Mouse (Mus musculus) small intestine, adult 2 months (tissue): ENCODE results near the gene Syne4. TPM values are rescaled to one million over a fixed set of nuclear protein-coding genes. Genes with fewer than 3 reads are reported as not detected.

Experiments used
- H3K27ac ChIP-seq: fragments of 200-500 bp; 2 replicates; pipeline ENCODE4 v1.5.1; 2012; ENCODE audit warnings: low read depth, low read length, control low read depth, inconsistent platforms; ENCODE audit not compliant: insufficient read depth
- H3K27me3 ChIP-seq: fragments of 200-500 bp; 2 replicates; pipeline ENCODE4 v1.6.1; 2012; ENCODE audit warnings: mild to moderate bottlenecking, moderate library complexity, low read length, inconsistent platforms; ENCODE audit not compliant: control insufficient read depth, insufficient read depth
- H3K36me3 ChIP-seq: fragments of 200-500 bp; 2 replicates; pipeline ENCODE4 v1.6.1; 2012; ENCODE audit warnings: mild to moderate bottlenecking, low read length, control low read depth, inconsistent platforms; ENCODE audit not compliant: control insufficient read depth, insufficient read depth
- H3K4me1 ChIP-seq: fragments of 200-500 bp; 2 replicates; pipeline ENCODE4 v1.6.1; 2012; ENCODE audit warnings: low read length, inconsistent platforms, mixed read lengths; ENCODE audit not compliant: control insufficient read depth, insufficient read depth, insufficient read length
- H3K4me3 ChIP-seq: fragments of 200-500 bp; 2 replicates; pipeline ENCODE4 v1.5.1; 2012; ENCODE audit warnings: low read depth, mild to moderate bottlenecking, control low read depth, inconsistent platforms, low read length, moderate library complexity
- CTCF ChIP-seq: fragments of 200-500 bp; IDR thresholded peaks from 2 replicates; pipeline ENCODE4 v1.5.1; 2012; ENCODE audit warnings: low read depth, mild to moderate bottlenecking, control low read depth, inconsistent platforms, low read length, moderate library complexity, mixed read lengths; ENCODE audit not compliant: insufficient replicate concordance, insufficient read length; ENCODE audit errors: extremely low read depth
- POLR2A ChIP-seq: fragments of 200-500 bp; IDR thresholded peaks from 2 replicates; pipeline ENCODE4 v1.6.1; 2012; ENCODE audit warnings: low read depth, mild to moderate bottlenecking, control low read depth, inconsistent platforms, low read length, moderate library complexity
- WGBS: fragments of 180-500 bp; shearing (Covaris S2); methylation state at CpG from one replicate; pipeline ENCODE4 v1.1.7; 2018; 5-methylcytosine and 5-hydroxymethylcytosine counted together
- polyA plus RNA-seq: library from polyadenylated mRNA; depleted of rRNA; stranded (reverse); fragments of >200 nt; gene quantifications from 2 replicates; pipeline ENCODE4 v1.2.3, GENCODE M21; 2012

Syne4 gene
- polyA plus RNA-seq, 1 experiment: 13.5 TPM

DNA sequence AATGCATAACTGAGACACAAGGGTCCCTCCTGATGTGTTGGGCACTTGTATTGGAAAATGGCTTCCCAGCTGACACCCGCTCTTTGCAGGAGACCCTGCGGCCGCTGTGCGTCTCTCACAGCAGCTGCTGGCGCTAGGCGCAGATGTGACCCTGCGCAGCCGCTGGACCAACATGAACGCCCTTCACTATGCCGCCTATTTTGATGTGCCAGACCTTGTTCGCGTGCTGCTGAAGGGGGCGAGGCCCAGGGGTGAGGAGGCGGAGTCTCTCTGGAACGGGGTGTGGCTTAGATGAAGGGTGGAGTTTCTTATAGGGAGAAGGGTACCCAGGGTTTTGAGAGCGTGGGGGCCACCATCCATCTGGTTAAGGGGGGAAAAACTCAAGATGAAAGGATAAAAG lies 17.3 kb upstream of the Syne4 start:
- no peak for TF ChIP-seq POLR2A
- no peak for TF ChIP-seq CTCF

DNA sequence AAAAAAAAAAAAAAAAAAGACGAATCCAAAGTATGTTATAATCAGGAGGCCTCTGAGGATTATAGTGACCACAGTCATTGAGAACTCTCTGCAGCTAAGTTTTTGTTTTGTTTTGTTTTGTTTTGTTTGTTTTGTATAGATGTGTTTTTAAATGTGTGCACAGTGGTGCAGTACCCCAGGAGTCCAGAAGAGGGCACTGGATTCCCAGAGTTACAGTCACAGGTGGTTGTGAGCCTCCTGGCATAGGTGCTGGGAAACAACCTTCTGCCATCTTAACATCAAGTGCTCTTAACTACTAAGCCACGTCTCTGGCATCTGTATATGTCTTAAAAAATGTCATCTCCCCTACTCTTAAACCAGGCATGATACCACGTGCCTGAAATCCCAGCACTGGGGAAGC lies 13.7 kb upstream of the Syne4 start:
- Histone ChIP-seq H3K4me1 (no peaks in the 10 kb centered on the region), H3K27me3 (no peaks in the 10 kb centered on the region), H3K27ac (no peak overlapping the region), H3K4me3 (no peak overlapping the region), H3K36me3 (no peaks in the 10 kb centered on the region)
- WGBS: 41% methylated on average over 3 of the region's 3 CpGs
- peak; percentile 69; the same call in 1 of the 2 replicates for TF ChIP-seq CTCF
- TF ChIP-seq POLR2A: no peak

More for the DNA sequence above, 17.3 kb upstream of the Syne4 start:
- 80% methylated on average over 16 of the region's 16 CpGs for WGBS
- Histone ChIP-seq H3K27ac (no peak overlapping the region), H3K4me3 (no peak overlapping the region), H3K27me3 (no peaks in the 10 kb centered on the region), H3K36me3 (no peaks in the 10 kb centered on the region), H3K4me1 (no peaks in the 10 kb centered on the region)

DNA sequence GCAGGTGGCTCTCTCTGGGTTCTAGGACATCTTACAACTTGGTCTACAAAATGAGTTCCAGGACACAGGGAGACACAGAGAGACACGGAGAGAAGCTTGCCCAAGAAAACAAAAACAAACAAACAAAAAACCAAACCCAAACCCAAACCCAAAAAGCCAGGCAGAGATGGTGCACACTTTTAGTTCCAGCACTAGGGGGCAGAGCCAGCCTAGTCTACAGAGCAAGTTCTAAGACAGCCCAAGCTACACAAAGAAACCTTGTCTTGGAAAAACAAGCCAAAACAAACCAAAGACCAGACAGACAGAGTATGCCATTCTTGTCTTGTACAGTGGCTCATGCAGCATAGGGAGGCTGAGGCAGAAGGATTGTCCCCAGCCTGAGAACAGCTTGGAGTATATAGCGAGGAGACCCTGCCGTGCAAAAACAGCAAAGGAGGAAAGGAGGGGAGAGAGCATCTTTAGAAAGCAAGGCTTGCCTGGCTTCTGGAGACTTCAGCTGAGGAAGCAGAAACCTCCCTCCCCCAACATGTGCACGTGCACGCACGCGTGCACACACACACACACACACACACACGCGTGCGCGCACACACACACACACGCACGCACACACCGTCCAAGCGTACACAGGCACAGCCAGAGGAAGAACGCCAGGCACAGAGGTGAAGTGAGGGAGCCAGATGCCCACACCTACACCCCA lies 8.4 kb upstream of the Syne4 start:
- 82% methylated on average over 16 of the region's 16 CpGs for WGBS

DNA sequence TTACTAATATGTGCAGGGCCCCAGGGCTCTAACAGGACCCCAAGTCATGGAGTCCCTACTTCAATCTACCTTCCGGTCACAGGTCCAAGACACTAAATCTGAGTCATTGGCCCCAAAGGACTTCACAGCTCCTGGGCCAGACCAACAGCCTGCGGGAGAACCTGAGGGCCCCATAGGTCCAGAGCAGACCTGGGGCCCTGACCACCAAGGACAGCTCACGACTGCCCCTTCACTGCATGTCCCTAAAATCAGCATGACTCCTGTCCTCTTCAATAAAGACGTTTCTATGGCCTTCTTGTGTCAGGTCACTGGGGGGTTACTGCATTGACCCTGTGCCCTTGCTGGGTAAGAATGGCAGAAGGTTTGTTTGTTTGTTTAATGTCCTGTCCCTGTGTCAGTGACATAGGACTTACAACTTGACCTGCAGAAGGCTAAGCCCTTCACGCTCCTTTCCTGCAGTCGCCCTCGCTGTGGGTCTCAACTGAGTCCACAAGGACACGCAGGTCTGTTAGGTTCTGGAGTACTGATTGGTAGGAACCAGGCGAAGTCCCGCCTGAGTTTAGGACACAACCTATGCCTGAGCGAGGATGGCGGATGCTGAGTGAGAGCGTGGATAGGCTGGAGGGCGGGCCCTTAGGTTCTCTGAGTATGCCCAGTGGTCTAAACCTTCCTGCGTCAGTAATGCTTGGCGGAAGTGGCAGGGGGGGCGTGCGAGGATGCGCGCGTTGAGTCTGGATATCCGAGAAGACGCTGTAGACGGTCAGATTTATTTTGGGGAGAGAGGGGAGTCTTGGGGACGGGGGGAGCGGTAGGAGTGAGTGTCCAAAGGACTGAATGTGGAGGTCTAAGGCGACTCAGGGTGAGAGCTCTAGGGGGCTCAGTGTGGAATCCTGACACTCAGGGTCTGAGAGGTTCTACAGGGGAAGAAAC lies 6.3 kb upstream of the Syne4 start, which contains the start of gene Alkbh6:
Gene Alkbh6 (plus strand): TSS at position 642 of the 930 bp plus-strand sequence.
- H3K27me3 ChIP-seq: no peaks in the 10 kb centered on the region
- H3K4me3 ChIP-seq: peak within 1 kb of the TSS; percentile 78
- TF ChIP-seq POLR2A: peak; percentile 58; the same call in 1 of the 2 replicates
- peak; percentile 14; the same call in 1 of the 2 replicates for TF ChIP-seq CTCF
- WGBS: 6% methylated on average over 27 of the region's 27 CpGs
- H3K4me1 ChIP-seq: peaks cover 13% of the 10 kb centered on the region
- peak within 1 kb of the TSS; percentile 31 for H3K27ac ChIP-seq
- H3K36me3 ChIP-seq: peaks cover 4% of the 10 kb centered on the region; the same call in 1 of the 2 replicates

More for the DNA sequence above, 8.4 kb upstream of the Syne4 start:
- Histone ChIP-seq H3K4me1 (peaks cover 13% of the 10 kb centered on the region), H3K4me3 (no peak overlapping the region), H3K36me3 (no peaks in the 10 kb centered on the region), H3K27ac (no peak overlapping the region), H3K27me3 (no peaks in the 10 kb centered on the region)
- TF ChIP-seq POLR2A: no peak
- TF ChIP-seq CTCF: no peak

DNA sequence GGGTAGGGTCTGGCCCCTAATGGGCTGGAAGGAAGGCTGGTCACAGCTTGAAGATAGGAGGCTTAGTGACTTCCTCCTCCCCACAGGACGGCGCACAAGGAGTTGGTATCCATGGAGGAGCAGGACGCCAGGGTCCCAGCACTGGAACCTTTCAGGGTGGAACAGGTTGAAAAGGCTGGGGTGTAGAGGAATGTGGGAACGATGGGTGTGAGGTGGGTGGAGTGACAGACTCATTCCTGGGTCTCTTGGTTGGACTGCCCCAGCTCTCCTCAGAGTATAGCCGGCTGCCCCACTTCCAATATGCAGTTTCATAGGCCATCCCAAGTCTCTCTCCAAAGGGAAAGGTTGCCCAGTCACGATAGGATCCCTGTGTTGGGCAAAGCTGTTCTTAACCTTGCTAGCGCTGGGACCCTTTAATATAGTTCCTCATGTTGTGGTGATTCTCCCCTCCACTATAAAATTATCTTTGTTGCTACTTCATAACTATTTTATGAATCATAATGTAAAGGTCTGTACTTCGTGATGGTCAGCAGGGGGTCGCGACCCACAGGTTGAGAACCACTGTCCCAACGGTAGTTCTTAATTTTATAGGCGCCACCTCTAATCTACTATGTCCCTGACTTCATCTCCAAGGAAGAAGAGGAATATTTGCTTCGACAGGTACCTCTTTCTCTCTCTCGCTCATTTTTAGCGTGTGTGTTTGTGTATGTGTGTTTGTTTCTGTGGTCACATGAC lies 5.0 kb upstream of the Syne4 start:
- Histone ChIP-seq H3K27ac (no peak overlapping the region), H3K36me3 (peaks cover 4% of the 10 kb centered on the region; the same call in 1 of the 2 replicates), H3K27me3 (no peaks in the 10 kb centered on the region), H3K4me3 (peak overlapping the region; percentile 78), H3K4me1 (peaks cover 15% of the 10 kb centered on the region)
- TF ChIP-seq CTCF (no peak), POLR2A (no peak)
- 51% methylated on average over 15 of the region's 15 CpGs for WGBS

DNA sequence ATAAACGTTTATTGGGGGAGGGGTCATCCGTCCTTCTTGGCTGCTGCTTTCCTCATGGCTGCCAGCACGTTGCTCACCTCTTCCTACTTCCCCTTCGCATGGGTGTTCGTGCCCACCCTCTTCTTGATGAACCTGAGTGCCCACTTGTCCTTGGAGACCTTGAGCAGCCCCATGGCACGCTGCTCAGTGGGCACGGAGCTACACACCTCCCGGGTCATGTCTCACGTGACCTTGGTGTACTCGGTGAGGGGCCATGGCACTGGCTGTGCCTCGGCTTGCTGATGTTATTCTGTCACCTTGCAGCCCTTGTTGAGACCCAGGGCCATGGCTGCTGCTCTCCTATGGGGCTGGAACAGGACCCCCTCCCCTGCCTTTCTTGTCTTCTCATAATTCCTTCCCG lies 4.5 kb upstream of the Syne4 start:
- peaks cover 4% of the 10 kb centered on the region; the same call in 1 of the 2 replicates for H3K36me3 ChIP-seq
- no peaks in the 10 kb centered on the region for H3K27me3 ChIP-seq
- WGBS: 80% methylated on average over 12 of the region's 12 CpGs
- TF ChIP-seq CTCF: no peak
- TF ChIP-seq POLR2A: no peak
- H3K4me3 ChIP-seq: no peak overlapping the region
- H3K27ac ChIP-seq: no peak overlapping the region
- peaks cover 15% of the 10 kb centered on the region for H3K4me1 ChIP-seq
